Mouse (Mus musculus) c-Kit-positive CD71-positive TER-119-negative erythroid progenitor cells, embryonic 14.5 days (primary cell): ENCODE results near the gene Nfu1.
"Not testable (repeated sequence)": the region's sequence is repeated elsewhere in the genome, so short reads cannot be mapped to it uniquely, and the experiment has no call there.

Experiments used
- DNase-seq: peaks from one replicate; pipeline ENCODE4 v3.0.0-alpha.2; 2013; ENCODE audit warnings: low read depth

Gene Nfu1

DNA sequence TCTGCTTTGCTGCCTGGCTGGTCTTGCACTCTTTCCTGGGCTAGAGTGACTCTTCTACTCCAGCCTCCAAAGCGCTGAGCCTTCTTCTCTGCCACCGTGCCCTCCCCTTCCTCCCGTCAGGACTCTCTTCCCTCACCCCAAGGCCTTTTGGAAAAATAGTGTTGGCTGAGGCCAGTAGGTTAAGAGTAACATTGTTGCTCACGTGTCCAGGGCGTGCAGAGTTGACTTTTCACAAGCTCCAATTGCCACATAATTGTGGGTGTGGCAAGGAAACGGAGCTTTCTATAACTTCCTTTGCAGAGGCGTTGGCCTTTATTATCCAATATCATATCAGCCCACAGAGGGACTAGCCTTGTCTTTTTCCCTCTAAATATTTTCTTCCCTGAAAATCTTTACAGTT lies 17.9 kb downstream of the Nfu1 start:
- DNase-seq: no peak

DNA sequence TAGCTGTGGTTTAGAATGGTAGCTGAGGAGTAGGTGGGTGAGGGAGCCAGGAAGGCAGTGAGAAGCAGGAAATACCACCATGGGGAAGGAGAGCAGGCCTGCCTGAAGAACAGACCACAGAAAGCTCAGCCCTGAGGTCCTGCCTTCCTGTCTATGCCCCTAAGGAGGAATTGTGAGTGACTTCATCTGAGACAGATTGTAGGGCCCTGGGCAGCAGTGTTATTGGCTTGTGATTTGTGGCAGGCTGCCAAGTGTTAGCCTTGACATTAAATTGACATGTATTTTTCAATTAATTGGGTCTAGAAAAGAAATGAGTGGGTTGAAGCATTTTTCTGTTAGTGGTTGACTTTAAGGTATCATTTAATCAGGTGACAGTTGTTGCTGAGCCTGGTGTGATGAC lies 19.8 kb downstream of the Nfu1 start:
- no peak for DNase-seq

DNA sequence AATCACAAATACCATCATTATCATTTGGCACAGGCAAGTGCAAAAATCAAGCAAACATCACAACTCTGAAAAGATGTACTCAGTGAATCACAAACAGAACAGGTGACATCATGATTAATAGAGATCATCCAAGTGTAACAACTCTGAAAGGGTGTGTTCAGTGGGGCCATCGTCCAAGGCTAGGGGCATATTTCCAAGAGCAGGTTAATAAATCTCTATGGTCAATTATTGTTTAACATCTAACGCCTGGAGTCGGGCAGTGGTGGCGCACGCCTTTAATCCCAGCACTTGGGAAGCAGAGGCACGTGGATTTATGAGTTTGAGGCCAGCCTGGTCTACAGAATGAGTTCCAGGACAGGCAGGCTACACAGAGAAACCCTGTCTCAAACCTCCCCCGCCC lies 22.3 kb downstream of the Nfu1 start:
- not testable (repeated sequence) for DNase-seq

DNA sequence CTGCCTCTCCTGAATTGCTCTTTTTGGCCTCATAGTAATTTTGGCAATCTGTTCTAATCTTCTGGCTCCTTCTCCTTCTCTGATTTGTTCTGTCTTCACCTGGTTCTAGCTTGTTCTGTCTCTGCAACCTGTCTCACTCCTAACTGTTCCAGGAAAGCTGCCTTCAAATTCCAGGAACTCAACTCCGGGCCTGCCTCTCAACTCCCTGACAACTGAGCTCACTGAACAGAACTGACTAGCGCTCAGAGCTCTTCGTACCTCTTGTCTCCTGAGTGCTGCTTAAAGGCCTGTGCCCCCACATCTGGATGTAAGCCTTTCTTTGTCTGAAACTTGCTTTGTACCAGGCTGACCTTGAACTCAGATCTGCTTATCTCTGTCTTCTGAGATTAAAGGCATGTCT lies 23.4 kb downstream of the Nfu1 start:
- DNase-seq: no peak

DNA sequence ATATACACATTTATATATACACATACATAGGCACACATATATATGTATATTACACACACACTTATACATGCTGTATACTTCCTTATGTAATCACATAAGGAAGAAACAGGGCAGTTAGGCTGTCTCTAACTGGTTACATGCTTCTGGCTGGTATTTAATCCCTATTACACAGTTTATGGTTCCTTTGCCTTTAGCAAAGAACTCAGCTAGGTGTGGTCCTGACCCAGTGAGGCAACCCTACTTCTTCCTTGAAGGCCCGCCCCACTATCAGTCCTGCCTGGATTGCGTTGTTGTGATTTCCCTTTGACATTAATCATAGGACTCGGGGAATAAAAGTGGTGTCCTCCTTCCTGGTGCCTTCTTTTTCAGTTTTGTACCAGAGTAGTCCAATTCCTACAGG lies 25.4 kb downstream of the Nfu1 start:
- no peak for DNase-seq

DNA sequence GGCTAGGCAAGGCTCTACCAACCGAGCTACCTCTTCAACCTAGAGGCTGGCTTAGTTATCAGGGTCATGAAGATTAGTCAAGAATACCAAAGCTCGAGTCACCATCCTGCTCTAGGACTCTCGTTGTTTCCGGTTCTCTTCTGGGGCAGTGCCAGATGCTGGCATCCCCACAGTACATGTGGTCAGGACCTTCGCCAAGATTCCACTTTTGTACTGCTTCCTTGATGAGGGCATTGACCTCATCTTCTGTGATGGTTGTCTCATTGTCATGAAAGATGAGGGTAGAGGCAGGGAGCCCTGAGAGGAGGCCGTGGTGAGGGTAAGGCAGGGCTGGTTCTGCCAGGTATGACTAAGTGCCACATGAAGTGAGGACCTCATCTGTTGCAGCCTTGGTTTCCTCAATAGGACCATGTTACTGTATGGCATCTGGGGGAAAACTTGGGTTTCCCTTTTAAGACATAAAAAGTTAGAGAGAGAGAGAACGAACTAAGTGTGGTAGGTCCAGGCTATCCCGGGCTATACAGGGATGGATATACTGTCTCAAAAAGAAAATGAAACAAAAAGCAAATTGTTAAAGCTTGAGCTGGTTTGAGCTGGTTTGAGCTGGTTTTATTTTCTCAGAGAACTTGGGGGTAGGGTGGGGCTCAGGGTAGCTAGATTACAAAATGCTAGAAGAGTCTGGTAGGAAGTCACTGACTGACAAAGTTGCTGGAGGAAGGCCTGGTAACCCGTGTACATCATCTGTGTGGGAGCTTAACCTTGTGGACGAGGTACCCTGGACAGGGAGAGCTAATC lies 29.0 kb downstream of the Nfu1 start:
- DNase-seq: no peak

DNA sequence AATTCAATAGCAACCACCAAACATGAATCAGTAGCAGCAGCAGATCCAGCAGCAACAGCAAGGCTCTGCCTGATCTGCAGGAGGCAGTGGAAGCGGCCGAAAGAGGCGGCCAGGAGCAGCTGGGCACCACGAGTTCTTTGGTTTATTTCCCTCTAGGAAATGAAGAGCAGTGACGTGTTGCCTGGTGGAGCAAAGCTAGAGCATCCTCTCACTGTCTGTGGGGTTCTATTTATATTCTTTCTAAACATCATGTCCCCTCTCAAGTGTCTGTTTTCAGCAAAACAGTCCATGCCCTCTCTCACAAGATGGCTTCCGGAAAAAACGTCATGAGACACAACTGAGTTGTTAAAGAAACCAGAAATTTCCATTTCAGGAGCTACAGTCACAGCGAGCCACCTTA lies 30.1 kb downstream of the Nfu1 start:
- no peak for DNase-seq

DNA sequence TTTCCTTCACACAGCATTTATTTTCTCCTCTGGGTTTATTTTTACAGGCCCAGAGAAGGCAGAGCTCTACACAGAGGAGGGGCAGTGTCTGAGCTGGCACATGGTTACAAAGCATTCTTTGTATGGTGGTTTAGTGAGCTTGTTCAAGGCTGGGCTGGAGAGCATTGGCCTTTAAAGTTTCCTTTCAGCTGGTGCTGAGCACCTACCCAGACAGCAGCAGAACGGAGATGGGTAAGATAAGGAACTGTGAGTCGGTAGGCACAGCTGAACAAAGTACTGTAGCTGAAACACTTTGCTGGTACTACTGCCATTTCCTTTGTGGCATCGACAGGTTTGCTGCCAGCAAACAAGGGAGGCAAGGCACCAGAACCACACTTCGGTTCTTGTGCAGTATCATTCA lies 31.9 kb downstream of the Nfu1 start:
- DNase-seq: no peak

DNA sequence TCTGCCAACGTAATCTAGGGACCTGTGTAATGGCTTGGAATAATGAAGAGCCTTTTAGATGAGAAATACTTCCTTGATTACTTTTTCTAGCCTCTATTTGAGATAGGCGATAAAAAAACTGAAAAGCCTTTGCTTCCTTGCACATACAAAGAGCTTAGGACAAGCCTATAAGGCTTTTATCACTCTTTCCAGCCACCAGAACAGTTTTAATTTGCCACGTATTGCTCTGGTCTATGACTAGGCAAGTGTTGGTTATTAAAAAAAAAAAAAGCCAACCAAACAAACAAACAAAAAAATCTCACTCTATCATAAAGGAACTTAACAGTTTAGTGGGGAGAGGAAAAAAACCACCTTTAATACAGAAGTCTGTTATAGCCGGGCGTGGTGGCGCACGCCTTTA lies 32.4 kb downstream of the Nfu1 start:
- no peak for DNase-seq

DNA sequence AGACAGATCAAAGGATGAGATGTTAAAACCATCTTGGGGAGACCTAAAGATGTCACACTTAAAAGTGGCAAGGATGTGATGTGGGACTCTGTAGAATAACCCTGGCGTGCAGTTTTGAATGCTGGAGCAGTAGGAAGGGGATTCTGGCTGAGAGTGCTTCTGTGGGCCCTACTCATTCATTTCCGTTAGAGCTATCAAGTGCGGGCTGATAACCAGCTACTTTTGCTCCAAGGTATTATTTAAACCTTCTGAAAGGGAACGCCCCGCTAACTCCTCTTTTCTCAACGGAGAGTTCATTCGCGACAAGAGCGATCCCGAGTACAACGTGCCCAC lies 32.9 kb downstream of the Nfu1 start:
- DNase-seq: peak; percentile 74

DNA sequence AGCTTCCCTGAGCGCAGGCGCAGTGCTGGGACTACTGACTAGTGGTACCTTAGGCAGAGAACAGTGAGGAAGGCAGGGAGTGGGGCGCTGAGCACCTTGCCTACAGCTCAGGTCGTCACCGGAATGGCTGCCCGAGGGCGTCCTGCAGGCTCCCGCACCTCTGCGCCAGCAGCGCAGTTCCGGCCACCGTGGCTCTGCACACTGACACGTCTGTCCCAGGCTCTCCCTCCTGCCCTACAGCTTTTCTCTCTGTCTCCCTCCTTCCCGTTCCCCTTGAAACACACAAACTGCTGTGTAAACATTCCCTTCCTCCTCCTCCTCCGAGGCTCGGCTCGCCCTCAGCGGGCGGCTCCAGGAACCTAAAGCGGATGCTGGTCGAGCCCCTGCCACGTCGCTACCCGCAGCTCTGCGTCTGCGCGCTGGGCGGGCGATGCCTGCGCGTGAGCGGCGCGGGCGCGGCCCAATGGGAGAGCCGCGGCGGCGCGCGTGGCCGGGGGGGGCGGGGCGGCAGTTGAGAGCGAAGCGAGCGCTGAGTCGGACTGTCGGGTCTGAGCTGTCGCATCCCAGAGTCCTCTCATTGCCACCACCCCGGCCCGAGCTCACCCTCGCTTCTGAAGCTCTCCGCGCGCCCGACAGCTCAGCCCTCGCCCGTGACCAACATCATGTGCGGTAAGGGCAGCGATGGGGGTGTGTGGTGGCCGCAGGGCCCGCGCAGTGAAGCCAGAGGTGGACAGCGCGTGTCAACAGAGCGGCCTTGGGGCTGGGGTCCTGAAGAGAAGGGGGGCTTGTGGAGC lies 33.5 kb downstream of the Nfu1 start, which contains the start of gene Gfpt1:
Gene Gfpt1, plus strand, starts transcription at position 510 of the 794 bp plus-strand sequence.
- peak; percentile 89 for DNase-seq

DNA sequence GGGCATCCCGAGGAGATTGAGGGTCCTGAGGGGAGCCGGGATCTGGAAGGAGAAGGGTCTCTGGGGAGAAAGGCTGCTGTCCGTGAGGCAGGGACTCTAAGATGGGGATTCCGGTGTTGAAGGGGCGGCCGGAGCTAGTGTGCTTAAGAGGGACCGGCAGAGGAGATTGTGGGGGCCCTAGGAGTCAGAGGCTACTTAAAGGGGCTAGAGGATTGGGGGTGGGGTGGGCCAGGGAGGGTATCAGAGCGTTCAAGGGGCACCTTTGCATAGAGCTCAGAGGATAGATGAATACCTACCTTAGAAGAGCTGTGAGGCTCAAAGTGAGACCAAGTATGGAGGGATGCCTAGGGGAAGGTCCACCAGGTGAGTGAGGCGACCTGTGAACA lies 34.1 kb downstream of the Nfu1 start:
- DNase-seq: no peak

DNA sequence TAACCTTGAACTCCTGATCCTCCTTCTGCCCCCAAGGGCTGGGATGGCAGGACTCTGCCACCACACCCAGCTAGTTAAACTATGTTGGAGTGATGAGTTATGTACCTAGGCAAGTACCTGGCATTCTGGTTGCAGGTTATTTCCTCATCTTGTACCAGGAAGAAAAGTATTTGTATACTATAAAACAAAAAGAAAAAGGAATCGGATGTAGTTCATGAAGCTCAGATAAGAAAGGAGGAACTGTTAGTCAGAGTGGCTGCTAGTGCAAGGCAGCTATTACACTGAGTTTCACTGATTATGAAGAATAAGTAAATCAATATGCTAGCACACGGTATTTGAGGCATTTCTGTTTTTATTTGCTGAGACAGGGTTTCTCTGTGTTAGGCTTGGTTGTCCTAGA lies 35.9 kb downstream of the Nfu1 start:
- DNase-seq: no peak

DNA sequence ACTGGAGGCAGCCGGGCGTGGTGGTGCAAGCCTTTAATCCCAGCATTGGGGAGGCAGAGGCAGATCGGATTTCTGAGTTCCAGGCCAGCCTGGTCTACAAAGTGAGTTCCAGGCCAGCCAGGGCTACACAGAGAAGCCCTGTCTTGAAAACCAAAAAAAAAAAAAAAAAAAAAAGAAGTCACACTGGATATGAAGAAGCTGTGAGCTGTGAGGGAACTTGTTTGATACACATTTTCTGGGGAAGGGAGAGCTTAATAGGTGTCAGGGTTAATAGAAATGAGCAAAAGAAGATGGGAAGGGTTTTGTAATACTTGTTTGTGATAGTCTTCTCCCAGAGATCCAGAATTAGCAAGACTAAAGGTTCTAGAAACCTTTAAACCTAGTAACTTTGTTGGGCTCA lies 36.5 kb downstream of the Nfu1 start:
- no peak for DNase-seq

DNA sequence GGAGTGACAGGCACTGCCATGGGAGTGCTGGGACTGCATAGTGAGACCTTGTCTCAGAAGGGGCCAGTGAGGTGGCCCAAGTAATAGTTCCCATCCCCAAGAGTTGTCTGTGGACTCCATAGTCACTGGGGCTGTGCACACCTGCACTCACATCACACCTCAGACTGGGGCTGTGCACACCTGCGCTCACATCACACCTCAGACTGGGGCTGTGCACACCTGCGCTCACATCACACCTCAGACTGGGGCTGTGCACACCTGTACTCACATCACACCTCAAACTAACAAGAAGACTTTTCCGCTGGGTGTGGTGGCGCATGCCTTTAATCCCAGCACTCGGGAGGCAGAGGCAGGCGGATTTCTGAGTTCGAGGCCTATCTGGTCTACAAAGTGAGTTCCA lies 39.7 kb downstream of the Nfu1 start:
- not testable (repeated sequence) for DNase-seq

DNA sequence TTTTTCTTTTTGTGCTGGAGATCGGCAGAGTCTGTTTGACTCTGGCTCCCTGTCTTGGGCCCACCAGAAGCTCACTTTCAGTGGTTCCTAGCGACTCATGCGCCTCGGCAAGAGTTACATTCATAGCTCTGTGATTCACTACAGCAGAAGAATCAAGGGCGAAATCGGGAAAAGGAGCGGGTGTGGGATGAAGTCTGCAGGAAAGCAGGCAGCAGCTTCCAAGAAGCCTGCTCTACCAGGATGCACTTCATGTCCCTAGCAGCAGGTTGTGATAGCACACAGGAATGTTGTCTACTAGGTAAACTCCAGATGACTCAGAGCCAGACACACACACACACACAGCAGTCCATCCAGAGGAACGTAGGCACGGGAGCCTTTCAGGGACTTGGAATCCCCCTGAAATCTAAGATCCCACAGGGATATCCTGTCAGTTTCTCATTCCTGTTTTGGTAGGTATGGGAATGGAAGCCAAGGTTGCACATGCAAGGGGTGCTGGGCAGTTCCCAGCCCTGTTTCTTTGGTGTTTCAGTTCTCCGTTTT lies 42.9 kb downstream of the Nfu1 start:
- no peak for DNase-seq

DNA sequence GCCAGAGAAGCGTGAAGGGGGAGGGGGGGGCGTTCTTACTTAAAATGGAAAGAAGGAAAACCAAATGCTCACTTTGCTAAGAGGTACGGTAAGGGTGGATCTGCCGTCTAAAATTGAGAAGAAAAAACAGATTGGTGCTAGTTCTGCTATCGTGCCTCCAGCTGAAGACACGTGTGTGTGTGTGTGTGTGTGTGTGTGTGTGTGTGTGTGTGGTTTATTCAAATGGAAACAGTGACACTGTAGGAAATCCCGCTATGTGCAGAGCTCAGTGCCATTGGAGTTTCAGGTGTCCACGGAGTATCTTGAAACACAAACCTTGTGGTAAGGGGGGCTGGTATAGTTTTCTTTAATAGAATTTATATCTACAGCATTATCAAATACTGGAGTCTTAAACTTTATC lies 45.2 kb downstream of the Nfu1 start:
- DNase-seq: no peak

DNA sequence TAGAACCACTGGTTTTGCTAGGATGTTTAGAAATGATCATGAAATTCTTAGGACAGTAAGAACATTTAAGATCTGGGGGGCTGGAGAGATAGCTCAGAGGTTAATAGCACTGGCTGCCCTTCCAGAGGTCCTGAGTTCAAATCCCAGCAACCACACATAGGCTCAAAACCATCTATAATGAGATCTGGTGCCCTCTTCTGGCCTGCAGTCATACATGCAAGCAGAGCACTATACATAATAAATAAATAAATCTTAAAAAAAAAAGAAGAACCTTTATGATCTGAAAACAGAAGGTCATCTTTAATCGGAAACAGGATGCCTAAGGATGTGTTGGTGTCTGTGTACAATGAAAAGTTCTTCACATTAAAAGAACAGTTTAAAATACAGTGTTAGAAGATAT lies 50.7 kb downstream of the Nfu1 start:
- DNase-seq: no peak

DNA sequence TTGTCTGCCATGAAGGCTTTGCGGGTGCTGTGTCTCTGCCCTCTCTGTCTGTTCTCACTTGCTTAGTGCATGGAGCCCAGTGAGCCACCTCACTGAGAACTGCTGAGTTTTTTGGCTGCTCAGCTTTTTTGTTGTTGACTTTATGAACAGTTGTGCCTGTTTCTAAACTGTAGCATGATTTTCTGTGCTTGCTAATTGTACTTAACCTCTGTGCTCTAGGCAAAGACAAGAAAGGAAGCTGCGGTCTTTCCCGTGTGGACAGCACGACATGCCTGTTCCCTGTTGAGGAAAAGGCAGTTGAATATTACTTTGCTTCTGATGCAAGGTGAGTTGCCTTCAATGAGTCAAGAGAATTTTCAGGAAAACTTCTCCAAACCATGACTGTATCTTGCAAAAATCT lies 54.5 kb downstream of the Nfu1 start:
- no peak for DNase-seq

DNA sequence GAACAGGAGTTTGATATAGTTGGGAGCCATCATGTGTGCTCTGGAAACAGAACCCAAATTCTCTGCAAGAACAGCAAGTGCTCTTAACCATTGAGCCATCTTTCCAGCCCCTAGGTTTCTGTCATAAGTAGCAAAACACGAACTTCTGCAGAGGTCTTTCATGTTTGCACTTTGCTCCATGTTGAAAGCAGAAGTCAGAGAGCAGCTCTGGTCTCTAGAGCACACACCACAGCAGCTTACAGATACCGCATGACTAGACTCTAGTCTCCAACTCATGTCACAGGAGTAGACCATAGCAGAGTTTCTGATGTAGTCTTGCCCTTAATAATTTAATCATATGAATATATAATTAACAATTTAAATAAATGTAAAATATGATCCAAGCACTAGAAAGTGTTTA lies 59.2 kb downstream of the Nfu1 start:
- no peak for DNase-seq

DNA sequence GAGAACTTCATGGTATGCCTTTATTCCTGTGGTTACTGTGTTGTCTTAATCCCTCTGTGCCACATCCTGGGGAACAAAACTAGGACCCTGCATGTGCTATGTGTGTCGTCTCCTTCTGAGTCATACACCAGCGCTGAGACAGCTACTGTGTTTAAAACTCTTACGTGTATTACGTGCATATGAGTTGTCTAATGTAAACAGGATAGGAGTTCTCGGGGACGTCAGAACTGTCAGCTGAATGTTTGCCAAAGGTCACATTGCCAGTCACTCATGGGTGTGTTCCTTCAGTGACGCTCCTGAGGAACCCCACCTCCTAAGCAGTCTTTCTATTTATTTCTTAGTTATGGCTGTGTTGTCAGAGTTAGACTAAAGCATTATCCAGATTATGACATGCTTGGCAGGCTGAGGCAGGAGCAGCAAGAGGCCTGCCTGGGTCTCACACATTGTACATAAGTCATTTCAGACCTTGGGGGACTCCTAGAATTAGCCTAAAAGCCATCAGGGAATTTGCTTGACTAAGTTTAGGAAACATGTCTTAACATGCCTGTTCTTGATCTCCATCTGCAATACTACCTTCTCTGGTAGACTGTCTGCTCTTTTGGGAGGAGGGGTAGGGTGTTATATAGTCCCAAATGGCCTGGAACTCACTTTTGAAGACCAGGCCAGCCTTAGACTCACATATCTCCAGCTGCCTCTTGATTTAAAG lies 60.3 kb downstream of the Nfu1 start:
- no peak for DNase-seq

DNA sequence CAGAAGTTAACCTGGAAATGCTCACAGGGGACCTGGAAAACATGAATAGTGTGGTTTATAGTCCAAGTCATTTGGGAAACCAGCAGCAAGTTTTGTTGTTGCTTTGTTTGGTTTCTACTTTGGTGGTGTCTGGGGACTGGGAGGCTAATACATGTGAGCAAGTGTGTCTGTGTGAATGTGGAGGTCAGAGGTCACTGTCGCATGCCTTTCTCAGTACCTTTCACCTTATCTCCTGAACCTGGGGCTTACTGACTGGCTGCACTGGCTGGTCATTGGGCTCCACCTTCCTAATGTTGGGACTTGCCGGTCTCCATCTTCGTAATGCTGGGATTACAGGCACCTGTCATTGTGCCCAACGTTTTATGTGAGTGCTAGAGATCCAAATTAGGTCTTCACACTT lies 61.6 kb downstream of the Nfu1 start:
- DNase-seq: no peak

DNA sequence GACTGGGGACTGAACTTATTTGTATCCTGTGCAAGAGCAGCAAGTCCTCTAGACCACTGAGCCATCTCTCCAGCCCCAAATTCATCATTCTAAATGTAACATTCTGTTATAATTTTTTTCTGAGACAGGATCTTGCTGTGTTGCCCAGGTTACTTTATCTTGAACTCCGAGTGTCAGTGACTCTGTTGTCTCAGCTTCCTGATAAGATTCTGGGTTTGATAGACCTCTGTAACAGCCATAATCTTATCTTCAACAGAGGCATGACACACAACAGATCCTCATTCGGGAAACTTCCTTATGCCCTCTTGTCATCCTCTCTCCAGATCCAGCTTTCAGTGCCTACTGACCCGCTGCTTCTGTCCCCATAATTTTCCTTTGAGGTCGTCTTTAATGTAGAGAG lies 63.7 kb downstream of the Nfu1 start:
- DNase-seq: no peak
